Mouse (Mus musculus): ENCODE measurements around the gene Letmd1. TPM values are rescaled to one million over a fixed set of nuclear protein-coding genes. Genes with fewer than 3 reads are reported as not detected.
"Not testable (repeated sequence)": the region's sequence is repeated elsewhere in the genome, so short reads cannot be mapped to it uniquely, and the experiment has no call there.

The Letmd1 gene
- 21.1 and 42.7 TPM in 2 replicates for polyA plus RNA-seq (2012; ENCODE audit: insufficient read depth, low replicate concordance)

DNA sequence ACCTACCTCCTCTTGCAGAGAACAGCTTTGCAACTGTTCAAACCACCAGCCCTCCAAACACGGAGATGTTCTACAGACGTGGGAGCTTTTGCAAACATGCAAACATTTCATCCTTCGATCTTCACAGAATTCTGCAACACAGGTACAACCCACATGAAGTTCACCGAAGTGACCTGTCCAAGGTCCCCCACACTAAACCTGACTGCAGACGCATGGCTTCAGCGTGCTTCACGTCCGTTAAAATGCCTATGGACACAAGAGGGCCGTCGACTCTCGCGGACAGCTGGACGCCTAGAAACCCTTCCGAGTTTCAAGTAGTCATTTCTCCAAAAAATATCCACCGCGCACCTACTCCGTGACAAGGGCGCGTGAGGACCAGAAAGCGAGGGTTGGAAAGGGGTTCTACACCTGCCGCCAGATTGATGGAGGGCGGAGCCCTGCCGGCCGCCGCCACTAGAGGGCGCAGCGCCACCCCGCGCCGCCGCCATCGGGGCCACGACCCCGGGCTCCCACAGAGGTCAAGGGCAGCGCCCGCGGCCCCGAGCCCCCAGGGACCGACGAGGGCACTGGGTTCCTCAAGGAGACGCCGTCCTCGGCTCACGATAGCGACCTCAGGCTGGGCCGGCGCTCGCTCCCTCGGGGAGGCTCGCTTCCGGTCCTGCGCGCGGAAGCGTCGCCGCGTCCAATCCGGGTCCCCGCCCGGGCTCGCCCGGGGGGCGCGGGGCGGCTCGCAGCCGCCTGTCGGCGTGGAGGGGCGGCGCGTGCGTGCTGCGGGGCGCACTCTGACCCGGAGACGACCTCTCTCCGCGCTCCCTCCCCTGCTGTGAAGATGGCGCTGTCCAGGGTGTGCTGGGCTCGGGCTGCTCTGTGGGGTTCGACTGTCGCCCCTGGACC lies at the start of gene Letmd1:
TSS of gene Letmd1 (plus strand) at position 729 of the 894 bp plus-strand sequence.
- no peaks in the 10 kb centered on the region for H3K27me3 ChIP-seq (replicated peaks)
- peaks cover 35% of the 10 kb centered on the region for H3K4me1 ChIP-seq
- H3K4me3 ChIP-seq (replicated peaks), result peak within 1 kb of the TSS; percentile 98
- H3K9me3 ChIP-seq, result no peaks in the 10 kb centered on the region
- peaks cover 34% of the 10 kb centered on the region for H3K36me3 ChIP-seq (replicated peaks; ENCODE audit: low read length)
- TF ChIP-seq GATA1 (IDR thresholded peaks at IDR 0.05; ENCODE audit: borderline replicate concordance, low read length) (no peak), FLI1 (IDR thresholded peaks at IDR 0.05; ENCODE audit: low read length) (no peak; the same call in 1 of the 2 replicates)

DNA sequence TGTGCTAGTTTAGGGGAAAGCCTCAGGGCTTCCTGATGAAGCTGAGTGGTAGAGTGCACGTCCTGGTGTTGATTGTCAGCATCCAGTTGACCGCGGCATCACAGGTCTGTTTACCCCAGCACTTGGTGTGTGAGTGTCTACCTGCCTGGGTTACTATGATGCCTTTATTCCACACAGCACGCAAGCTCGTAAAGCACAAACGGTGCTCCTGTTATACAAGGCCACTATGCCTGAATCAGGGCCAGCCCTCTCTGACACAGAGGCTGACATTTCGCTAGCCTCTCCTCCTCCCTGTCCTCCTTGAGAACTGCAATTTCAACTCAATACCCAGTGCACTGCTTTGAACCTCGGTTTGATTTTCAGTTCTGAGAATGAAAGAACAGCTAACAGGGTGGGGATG lies 49.5 kb upstream of the Letmd1 start:
- Histone ChIP-seq H3K4me3 (replicated peaks) (peak overlapping the region; percentile 77), H3K9me3 (no peaks in the 10 kb centered on the region), H3K27me3 (replicated peaks) (peaks cover 8% of the 10 kb centered on the region), H3K36me3 (replicated peaks; ENCODE audit: low read length) (peaks cover 9% of the 10 kb centered on the region), H3K4me1 (peaks cover 80% of the 10 kb centered on the region)
- TF ChIP-seq FLI1 (IDR thresholded peaks at IDR 0.05; ENCODE audit: low read length) (no peak), GATA1 (IDR thresholded peaks at IDR 0.05; ENCODE audit: borderline replicate concordance, low read length) (no peak)

- peaks cover 7% of the 10 kb centered on the region for H3K36me3 ChIP-seq (replicated peaks; ENCODE audit: low read length)
- no peaks in the 10 kb centered on the region for H3K9me3 ChIP-seq
- TF ChIP-seq GATA1 (IDR thresholded peaks at IDR 0.05; ENCODE audit: borderline replicate concordance, low read length) (no peak), FLI1 (IDR thresholded peaks at IDR 0.05; ENCODE audit: low read length) (no peak)
- peaks cover 16% of the 10 kb centered on the region for H3K27me3 ChIP-seq (replicated peaks)
- H3K4me1 ChIP-seq, result peaks cover 81% of the 10 kb centered on the region
- peak overlapping the region; percentile 77 for H3K4me3 ChIP-seq (replicated peaks)
Observed at GRCm38 (mm10) chr15:100419901-100420745, 48.7 kb upstream of the Letmd1 start.

DNA sequence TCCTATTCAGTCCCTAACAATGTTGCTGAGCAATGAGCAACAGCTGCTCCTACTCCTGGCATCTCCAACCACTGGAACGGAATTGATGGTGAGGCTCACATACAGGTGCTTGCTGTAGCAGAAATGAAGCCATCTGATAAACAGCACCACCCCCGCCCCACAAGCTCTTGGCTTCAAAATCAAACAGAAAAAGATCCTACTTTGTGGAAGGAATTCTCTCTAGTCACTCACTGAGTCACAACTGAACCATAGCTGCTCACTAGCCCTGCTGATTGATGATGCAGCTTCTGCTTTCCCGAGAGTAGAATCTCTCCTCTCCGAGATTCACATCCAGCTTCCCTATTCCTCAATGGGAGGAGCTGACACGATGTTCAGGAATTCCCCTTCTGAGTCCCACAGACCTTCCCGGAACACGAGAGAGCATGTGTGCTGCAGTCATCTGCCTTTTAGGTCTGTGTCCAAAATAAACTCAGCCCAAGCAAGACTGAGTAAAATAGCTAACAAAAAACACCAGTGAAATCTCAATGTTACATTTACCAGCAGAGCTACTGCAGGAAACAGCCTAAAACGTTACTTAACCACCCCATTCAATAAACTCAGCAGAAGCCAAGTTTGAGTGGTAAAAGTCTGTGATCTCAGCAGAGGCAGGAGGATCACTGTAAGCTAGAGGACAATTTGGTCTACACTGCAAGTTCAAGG lies 47.6 kb upstream of the Letmd1 start:
- TF ChIP-seq GATA1 (IDR thresholded peaks at IDR 0.05; ENCODE audit: borderline replicate concordance, low read length) (no peak), FLI1 (IDR thresholded peaks at IDR 0.05; ENCODE audit: low read length) (no peak)
- Histone ChIP-seq H3K9me3 (peaks cover 5% of the 10 kb centered on the region; the same call in 1 of the 2 replicates), H3K4me1 (peaks cover 71% of the 10 kb centered on the region), H3K36me3 (replicated peaks; ENCODE audit: low read length) (peaks cover 6% of the 10 kb centered on the region), H3K4me3 (replicated peaks) (peak overlapping the region; percentile 83), H3K27me3 (replicated peaks) (peaks cover 25% of the 10 kb centered on the region)

GRCm38 (mm10) chr15:100421758-100422197 lies 47.0 kb upstream of the Letmd1 start, which contains the start of gene Gm5475:
Gene Gm5475 (plus strand): TSS chr15:100422147.
- Histone ChIP-seq H3K4me3 (replicated peaks) (peak within 1 kb of the TSS; percentile 96), H3K9me3 (peaks cover 10% of the 10 kb centered on the region; the same call in 1 of the 2 replicates), H3K27me3 (replicated peaks) (peaks cover 30% of the 10 kb centered on the region), H3K4me1 (peaks cover 66% of the 10 kb centered on the region)
- not testable (repeated sequence) for H3K36me3 ChIP-seq (replicated peaks; ENCODE audit: low read length)

GRCm38 (mm10) chr15:100422476-100422875 lies 46.3 kb upstream of the Letmd1 start:
- peaks cover 65% of the 10 kb centered on the region for H3K4me1 ChIP-seq
- peak overlapping the region; percentile 96 for H3K4me3 ChIP-seq (replicated peaks)
- H3K36me3 ChIP-seq (replicated peaks; ENCODE audit: low read length), result peaks cover 6% of the 10 kb centered on the region
- H3K27me3 ChIP-seq (replicated peaks), result peaks cover 37% of the 10 kb centered on the region
- no peak for TF ChIP-seq FLI1 (IDR thresholded peaks at IDR 0.05; ENCODE audit: low read length)
- no peak for TF ChIP-seq GATA1 (IDR thresholded peaks at IDR 0.05; ENCODE audit: borderline replicate concordance, low read length)
- H3K9me3 ChIP-seq, result peaks cover 10% of the 10 kb centered on the region; the same call in 1 of the 2 replicates

DNA sequence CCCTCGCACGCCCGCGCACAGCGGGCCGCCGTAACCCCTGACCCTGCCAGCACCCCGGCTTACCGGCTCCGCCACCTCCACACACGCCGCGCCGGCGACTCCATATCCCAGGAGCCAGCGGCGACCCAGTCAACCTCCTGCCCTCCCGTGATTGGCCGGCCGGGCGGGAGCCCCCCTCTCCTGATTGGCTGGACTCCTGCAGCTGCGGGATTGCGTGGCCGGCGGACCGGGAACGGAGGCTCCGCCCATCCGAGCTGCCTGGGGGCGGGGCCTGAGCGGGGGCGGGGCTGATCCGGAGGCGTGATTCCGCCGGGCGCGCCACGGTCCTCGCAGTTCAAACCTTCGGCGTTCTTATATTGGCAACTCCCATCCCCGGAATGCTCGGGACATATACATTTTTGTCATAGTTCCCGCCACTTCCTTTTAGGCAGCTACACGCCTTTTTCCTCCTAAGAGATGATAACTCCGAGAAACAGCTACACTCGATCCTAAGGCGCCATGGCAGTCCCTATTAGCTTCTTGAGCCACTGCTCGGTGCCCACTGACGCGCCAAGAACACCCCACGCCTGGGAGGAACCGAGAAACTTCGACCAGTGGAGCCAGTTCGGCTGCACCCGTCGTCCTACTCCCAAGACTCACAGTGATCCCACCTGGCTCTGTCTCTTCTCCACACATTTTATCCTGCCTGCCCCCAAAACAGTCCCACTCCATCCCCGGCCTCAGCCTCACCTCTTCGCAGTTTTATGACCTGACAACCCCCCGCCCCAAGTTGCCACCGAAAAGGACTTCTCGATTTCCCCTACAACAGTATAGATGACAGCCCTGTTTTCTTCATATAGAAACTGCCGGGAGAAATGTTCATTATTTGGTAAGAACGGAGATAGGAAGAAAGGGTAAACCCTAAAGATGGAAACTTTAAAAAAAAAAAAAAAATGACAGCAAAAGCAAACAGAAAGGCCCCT lies 45.6 kb upstream of the Letmd1 start:
- Histone ChIP-seq H3K27me3 (replicated peaks) (peaks cover 40% of the 10 kb centered on the region), H3K9me3 (peaks cover 10% of the 10 kb centered on the region; the same call in 1 of the 2 replicates), H3K36me3 (replicated peaks; ENCODE audit: low read length) (peaks cover under 1% of the 10 kb centered on the region), H3K4me3 (replicated peaks) (peak overlapping the region; percentile 96), H3K4me1 (peaks cover 59% of the 10 kb centered on the region)
- TF ChIP-seq GATA1 (IDR thresholded peaks at IDR 0.05; ENCODE audit: borderline replicate concordance, low read length) (no peak), FLI1 (IDR thresholded peaks at IDR 0.05; ENCODE audit: low read length) (no peak)

DNA sequence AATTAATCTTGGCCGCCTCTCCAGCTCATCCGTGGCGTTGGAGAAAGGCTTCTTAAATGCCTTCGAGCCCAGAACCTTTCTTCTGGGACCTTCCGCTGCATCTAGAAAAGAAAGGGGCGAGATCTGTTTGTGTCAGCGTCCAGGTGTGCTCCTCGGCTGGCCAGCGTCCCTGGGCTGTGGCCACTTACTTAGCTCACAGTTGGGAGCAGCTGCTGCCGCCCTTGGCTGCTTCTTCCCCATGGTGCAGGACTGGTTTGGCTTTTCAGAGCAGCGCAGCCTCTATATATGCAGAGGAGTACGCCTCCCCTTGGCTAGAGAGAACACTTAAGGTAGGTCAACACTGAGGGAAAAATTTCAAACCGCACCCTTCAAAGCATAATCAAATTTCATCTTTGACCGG lies 44.9 kb upstream of the Letmd1 start:
- Histone ChIP-seq H3K27me3 (replicated peaks) (peaks cover 45% of the 10 kb centered on the region), H3K9me3 (peaks cover 10% of the 10 kb centered on the region; the same call in 1 of the 2 replicates), H3K4me1 (peaks cover 55% of the 10 kb centered on the region), H3K36me3 (replicated peaks; ENCODE audit: low read length) (no peaks in the 10 kb centered on the region), H3K4me3 (replicated peaks) (peak overlapping the region; percentile 96)
- TF ChIP-seq FLI1 (IDR thresholded peaks at IDR 0.05; ENCODE audit: low read length) (no peak), GATA1 (IDR thresholded peaks at IDR 0.05; ENCODE audit: borderline replicate concordance, low read length) (no peak)

Measured in megakaryocyte, embryonic 14.5 days (primary cell).